Mouse (Mus musculus) kidney, postnatal 4 days (tissue): Measurements from ENCODE around the gene Msx2.

Experiments
- DNase-seq, 2 experiments: peaks; one replicate each; pipeline ENCODE4 v3.0.0; 2021; ENCODE audit warnings: mixed read lengths in 2 of 2

The Msx2 gene

DNA sequence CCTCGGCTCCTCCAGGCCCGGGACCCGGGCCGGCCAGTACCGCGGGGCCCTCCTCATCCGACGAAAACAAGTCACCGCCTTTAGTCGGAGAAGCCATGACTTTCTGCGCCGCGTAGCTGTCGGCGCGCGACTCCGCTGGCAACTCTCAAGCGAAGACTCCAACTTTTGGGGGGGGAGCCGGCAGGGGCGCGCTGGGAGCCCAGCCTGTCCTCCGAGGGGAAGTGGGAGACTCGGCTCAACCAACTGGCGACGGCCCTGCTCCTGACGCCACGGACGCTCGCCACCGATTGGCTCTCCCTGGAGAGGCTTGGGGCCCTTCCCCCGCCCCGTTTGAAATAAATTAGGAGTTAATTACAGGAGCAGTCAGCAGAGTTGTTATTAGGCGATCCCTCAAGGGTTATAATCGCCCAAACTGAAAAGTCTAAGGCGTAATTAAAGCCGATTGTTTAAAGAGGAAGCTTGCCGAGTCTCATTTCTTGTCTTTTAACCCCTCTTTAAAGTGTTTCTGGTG is at the start of gene Msx2:
Msx2 (minus strand) TSS at position 461 of the 511 bp plus-strand sequence.
- DNase-seq, result peak; percentile 81 to 85

- DNase-seq, result no peak
Measured at GRCm38 (mm10) chr13:53521468-53521867, 48.6 kb upstream of the Msx2 start.

GRCm38 (mm10) chr13:53520343-53520937 is 47.6 kb upstream of the Msx2 start:
- DNase-seq, result no peak

DNA sequence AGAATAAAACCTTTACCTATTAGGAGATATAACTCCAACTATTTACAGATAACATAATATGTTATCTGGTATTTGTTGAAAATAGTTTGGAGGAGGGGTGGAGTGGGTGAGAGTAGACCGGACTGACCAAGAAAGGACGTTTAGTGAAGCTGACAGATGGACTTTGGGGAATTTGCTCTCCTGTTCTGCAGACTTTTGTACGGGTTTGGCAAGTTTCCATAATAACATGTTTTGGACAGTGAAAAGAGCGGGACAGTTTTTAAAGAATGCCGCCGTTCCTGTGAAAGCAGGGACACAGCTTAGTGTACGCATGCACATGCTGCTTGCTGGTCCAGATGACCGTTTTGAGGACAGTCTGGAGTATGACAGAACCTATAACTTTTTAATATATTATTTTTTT is 46.9 kb upstream of the Msx2 start:
- no peak for DNase-seq

DNA sequence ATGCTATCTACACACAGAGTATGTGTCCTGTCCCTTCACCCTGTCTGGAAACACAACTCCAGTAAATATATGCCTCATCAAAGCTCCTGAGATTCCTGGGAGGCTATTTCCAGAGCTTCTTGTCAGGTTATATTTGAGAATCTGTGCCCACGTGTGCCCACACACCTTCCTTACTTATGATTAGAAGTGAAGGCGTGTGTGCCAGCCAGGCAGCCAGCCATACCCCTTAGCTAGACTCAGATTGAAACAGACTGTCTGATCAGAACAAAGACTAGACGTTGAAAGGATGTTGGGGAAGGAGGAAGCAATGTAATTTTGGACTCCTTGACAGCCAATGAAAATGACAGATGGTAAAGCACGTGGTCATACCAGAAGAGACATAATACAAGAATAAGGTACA is 45.4 kb upstream of the Msx2 start:
- DNase-seq, result no peak

DNA sequence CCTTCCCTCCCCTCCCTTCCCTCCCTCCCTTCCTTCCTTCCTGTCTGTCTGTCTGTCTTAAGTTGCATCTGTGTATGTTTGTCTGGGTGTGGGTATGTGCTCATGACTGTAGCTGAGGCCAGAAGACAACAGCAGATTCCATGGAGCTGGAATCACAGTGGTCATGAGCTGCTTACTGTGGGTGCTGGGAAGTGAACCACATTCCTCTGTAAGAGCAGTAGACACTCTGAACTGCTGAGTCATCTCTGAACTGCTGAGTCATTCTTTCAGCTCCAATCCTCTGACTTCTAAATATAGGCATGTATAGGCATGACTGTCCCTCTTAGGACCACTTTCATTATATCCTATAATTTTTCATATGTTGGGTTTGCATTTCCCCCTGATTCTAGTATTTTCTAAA is 41.7 kb upstream of the Msx2 start:
- no peak for DNase-seq

GRCm38 (mm10) chr13:53511366-53511765 is 38.5 kb upstream of the Msx2 start:
- DNase-seq, result no peak

- no peak for DNase-seq
Measured at GRCm38 (mm10) chr13:53502406-53502805, 29.5 kb upstream of the Msx2 start.

GRCm38 (mm10) chr13:53501561-53502253 is 28.8 kb upstream of the Msx2 start:
- DNase-seq, result no peak

GRCm38 (mm10) chr13:53501057-53501456 is 28.2 kb upstream of the Msx2 start:
- no peak for DNase-seq

DNA sequence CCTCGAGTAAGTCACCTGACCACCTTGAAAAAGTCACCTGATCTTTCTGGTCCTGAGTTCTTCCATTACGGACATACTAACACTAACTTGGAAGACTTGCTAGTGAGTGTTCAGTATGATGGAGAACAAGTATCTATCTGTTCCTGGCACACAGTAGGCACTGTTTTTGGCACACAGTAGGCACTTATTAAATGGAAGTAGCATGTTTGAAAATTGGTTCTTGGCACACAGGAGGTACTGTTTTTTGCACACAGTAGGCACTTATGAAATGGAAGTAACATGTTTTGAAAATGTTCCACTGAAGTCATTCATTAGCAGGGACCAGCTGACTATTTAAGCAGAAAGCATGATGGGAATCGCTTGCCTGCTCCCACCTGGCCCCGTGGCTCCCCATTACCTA is 13.6 kb upstream of the Msx2 start:
- no peak for DNase-seq

DNA sequence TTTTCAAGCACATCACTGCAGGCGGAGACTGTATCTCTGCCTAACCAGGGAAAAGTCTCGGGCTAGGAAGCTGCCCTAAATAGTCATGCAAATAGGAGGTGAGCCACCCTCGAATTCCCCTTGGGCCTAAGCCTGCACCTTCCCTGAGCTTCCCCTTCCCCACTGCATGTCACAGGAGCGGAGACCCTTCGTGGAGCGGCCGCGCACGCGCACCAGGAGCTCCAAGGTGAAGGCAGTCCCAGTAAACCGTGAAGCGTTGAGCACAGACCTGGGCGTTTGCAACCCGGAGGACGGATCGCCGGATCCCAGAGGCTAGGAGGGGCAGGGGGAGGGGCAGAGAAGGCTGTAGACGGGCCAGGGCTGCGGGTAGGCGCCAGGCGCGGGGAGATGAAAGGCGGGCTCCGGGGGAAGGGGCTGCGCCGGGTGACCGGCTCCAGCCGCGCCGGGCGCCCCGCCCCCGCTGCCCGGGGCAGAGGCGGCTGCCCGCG is 2.9 kb upstream of the Msx2 start:
- peak; percentile 67 to 80 for DNase-seq

DNA sequence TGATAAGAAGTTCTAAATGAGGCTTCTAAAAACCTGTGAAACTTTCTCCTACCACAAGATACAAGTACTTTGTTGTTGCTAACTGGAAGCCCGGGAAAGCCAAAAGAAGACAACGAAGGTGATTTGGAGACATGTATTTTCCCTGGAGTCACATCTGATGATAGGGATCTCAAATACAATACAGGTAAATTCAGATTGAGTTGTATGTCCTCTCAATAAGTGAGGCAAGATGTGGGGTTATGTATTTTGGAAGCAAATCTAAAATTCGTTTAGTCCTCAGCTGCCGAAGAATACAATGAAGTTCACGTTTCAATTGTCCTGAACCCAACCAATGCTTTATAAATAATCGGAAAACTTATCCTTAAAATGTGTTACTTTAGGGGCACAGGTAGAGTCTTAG is 1.6 kb upstream of the Msx2 start:
- DNase-seq, result no peak

GRCm38 (mm10) chr13:53473991-53474390 is 1.1 kb upstream of the Msx2 start:
- DNase-seq, result no peak

- no peak for DNase-seq
Measured at GRCm38 (mm10) chr13:53473291-53473690, 417 bp upstream of the Msx2 start.

GRCm38 (mm10) chr13:53471926-53472613 is 804 bp downstream of the Msx2 start:
- no peak for DNase-seq

GRCm38 (mm10) chr13:53471411-53471810 is 1.5 kb downstream of the Msx2 start:
- no peak for DNase-seq

DNA sequence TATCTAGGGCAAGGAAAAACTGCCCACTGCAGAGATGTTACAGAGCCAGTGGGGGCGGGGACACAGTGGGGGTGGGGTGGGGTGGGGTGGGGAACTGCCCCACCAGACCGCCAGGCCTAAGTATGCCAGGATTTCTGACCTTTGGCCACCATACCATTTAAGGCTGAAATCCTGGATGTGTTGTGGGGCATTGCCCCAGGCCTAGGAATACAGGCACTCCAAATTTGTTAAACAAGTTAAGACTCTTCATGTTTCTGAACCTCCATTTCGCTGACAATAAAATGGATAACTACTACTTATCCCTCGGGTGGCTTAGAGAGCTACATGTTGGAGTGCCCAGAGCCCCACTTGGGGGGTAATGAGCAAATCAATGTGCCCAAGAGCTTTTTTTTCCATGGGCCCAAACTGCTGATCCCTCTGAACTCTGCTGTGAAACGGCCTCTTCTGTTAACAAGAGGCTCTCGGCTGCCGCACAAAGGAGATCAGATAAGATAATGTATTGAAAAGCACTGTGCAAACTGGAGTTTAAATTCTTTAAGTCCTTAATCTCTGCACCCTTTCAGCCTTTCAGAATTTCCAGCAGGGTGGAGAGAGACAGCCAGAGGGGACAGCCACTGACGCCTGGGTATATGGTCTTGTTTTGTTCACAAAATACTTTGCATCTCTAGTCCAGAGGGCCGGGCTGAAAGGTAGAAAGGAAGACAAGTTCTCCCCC is 2.3 kb downstream of the Msx2 start:
- DNase-seq, result no peak

- no peak for DNase-seq
Measured at GRCm38 (mm10) chr13:53469756-53470155, 3.1 kb downstream of the Msx2 start.

- no peak for DNase-seq
Measured at GRCm38 (mm10) chr13:53468171-53468570, 4.7 kb downstream of the Msx2 start.

- no peak for DNase-seq
Measured at GRCm38 (mm10) chr13:53466189-53466866, 6.5 kb downstream of the Msx2 start.

- no peak for DNase-seq
Measured at GRCm38 (mm10) chr13:53465191-53465820, 7.6 kb downstream of the Msx2 start.
